Mouse (Mus musculus) layer of hippocampus, postnatal 25 days (tissue): ENCODE data around the gene Gata3. TPM values are rescaled to one million over a fixed set of nuclear protein-coding genes. Genes with fewer than 3 reads are reported as not detected.

Experiments
- DNase-seq, 2 experiments: peaks; one replicate each; pipeline ENCODE4 v3.0.0; 2022; ENCODE audit warnings: mixed read lengths in 2 of 2, low spot score in 1 of 2; ENCODE audit errors: extremely low spot score in 1 of 2
- total RNA-seq, 2 experiments: library from RNA; stranded (reverse); gene quantifications; 2 replicates each; pipeline ENCODE4 v1.2.3; 2021

Gene Gata3
- total RNA-seq, 2 experiments from 2014 or later: not detected

- no peak for DNase-seq
Measured at GRCm38 (mm10) chr2:9874467-9875219, 15.2 kb downstream of the Gata3 start.

- DNase-seq: no peak
Measured at GRCm38 (mm10) chr2:9873757-9874156, 16.1 kb downstream of the Gata3 start.

GRCm38 (mm10) chr2:9872682-9873081 lies 17.2 kb downstream of the Gata3 start:
- DNase-seq: no peak

GRCm38 (mm10) chr2:9871798-9872197 lies 18.0 kb downstream of the Gata3 start:
- no peak for DNase-seq

- no peak for DNase-seq
Measured at GRCm38 (mm10) chr2:9871141-9871716, 18.6 kb downstream of the Gata3 start.

- DNase-seq: no peak
Measured at GRCm38 (mm10) chr2:9867092-9867825, 22.6 kb downstream of the Gata3 start.

- no peak for DNase-seq
Measured at GRCm38 (mm10) chr2:9860698-9861097, 29.1 kb downstream of the Gata3 start.

- DNase-seq: no peak
Measured at GRCm38 (mm10) chr2:9855861-9856260, 34.0 kb downstream of the Gata3 start.

- DNase-seq: no peak
Measured at GRCm38 (mm10) chr2:9852851-9853576, 36.8 kb downstream of the Gata3 start.

GRCm38 (mm10) chr2:9835195-9835594 lies 54.6 kb downstream of the Gata3 start:
- DNase-seq: no peak

GRCm38 (mm10) chr2:9833712-9834111 lies 56.1 kb downstream of the Gata3 start:
- no peak for DNase-seq

GRCm38 (mm10) chr2:9827624-9828023 lies 62.2 kb downstream of the Gata3 start:
- DNase-seq: no peak

- no peak for DNase-seq
Measured at GRCm38 (mm10) chr2:9820611-9821010, 69.2 kb downstream of the Gata3 start.

- DNase-seq: no peak
Measured at GRCm38 (mm10) chr2:9818177-9818785, 71.6 kb downstream of the Gata3 start.

Other genes starting within 250 kb of the Gata3 start
- not detected for gene 4930412O13Rik, start 8.8 kb downstream of the Gata3 start, total RNA-seq
- gene 9230102O04Rik, start 494 bp downstream of the Gata3 start, total RNA-seq: not detected
- 10 to 100 TPM; 12.9 to 13.9 TPM for gene Taf3, start 158.6 kb upstream of the Gata3 start, total RNA-seq
- gene Atp5c1, start 190.5 kb upstream of the Gata3 start, total RNA-seq: 100 to 1,000 TPM; 261 to 293 TPM
- 10 to 100 TPM; 12.5 to 13.6 TPM for gene Kin, start 190.6 kb upstream of the Gata3 start, total RNA-seq
- 1 to 10 TPM; 1.6 to 2.1 TPM for gene Itih2, start 241.4 kb upstream of the Gata3 start, total RNA-seq